Mouse (Mus musculus): ENCODE results near the gene Cyth1.

Cyth1 gene

GRCm38 (mm10) chr11:118248150-118249011 is at the start of gene Cyth1:
Gene Cyth1, minus strand, starts transcription at chr11:118248592.
- peak; percentile 100 for DNase-seq

- DNase-seq, result no peak
These were observed 49.6 kb upstream of the Cyth1 start for GRCm38 (mm10) chr11:118297967-118298366.

- DNase-seq, result no peak
These were observed 46.6 kb upstream of the Cyth1 start for GRCm38 (mm10) chr11:118295026-118295425.

GRCm38 (mm10) chr11:118292671-118293070 is 44.3 kb upstream of the Cyth1 start:
- no peak for DNase-seq

- DNase-seq, result peak; percentile 100
These were observed 41.9 kb upstream of the Cyth1 start, which contains the start of gene Usp36 for GRCm38 (mm10) chr11:118289999-118290889. Gene Usp36, minus strand, starts transcription at chr11:118290244.

- DNase-seq, result no peak
These were observed 41.2 kb upstream of the Cyth1 start for GRCm38 (mm10) chr11:118289562-118289961.

GRCm38 (mm10) chr11:118289037-118289511 is 40.7 kb upstream of the Cyth1 start:
- DNase-seq, result peak; percentile 22

- DNase-seq, result no peak
These were observed 39.2 kb upstream of the Cyth1 start for GRCm38 (mm10) chr11:118287573-118287972.

GRCm38 (mm10) chr11:118286434-118286833 is 38.0 kb upstream of the Cyth1 start:
- no peak for DNase-seq

GRCm38 (mm10) chr11:118285791-118286190 is 37.4 kb upstream of the Cyth1 start:
- peak; percentile 77 for DNase-seq

GRCm38 (mm10) chr11:118280218-118280617 is 31.8 kb upstream of the Cyth1 start:
- no peak for DNase-seq

- no peak for DNase-seq
These were observed 27.9 kb upstream of the Cyth1 start for GRCm38 (mm10) chr11:118276328-118276727.

GRCm38 (mm10) chr11:118275092-118275491 is 26.7 kb upstream of the Cyth1 start:
- DNase-seq, result no peak

- DNase-seq, result peak; percentile 62
These were observed 21.4 kb upstream of the Cyth1 start for GRCm38 (mm10) chr11:118269827-118270226.

GRCm38 (mm10) chr11:118266666-118267046 is 18.3 kb upstream of the Cyth1 start:
- DNase-seq, result no peak

GRCm38 (mm10) chr11:118266044-118266665 is 17.8 kb upstream of the Cyth1 start:
- no peak for DNase-seq

GRCm38 (mm10) chr11:118265621-118266020 is 17.2 kb upstream of the Cyth1 start:
- DNase-seq, result peak; percentile 46

- DNase-seq, result no peak
These were observed 14.8 kb upstream of the Cyth1 start for GRCm38 (mm10) chr11:118263146-118263545.

- no peak for DNase-seq
These were observed 11.7 kb upstream of the Cyth1 start for GRCm38 (mm10) chr11:118260081-118260480.

- DNase-seq, result no peak
These were observed 11.2 kb upstream of the Cyth1 start for GRCm38 (mm10) chr11:118259580-118259979.

- no peak for DNase-seq
These were observed 8.0 kb upstream of the Cyth1 start for GRCm38 (mm10) chr11:118256371-118256770.

GRCm38 (mm10) chr11:118254159-118254951 is 6.0 kb upstream of the Cyth1 start:
- peak; percentile 91 for DNase-seq

Data from lung, postnatal 36 days (tissue).